Mouse (Mus musculus) liver, adult 2 months (tissue): ENCODE measurements around the gene Pnma3. TPM values are rescaled to one million over a fixed set of nuclear protein-coding genes. Genes with fewer than 3 reads are reported as not detected.
"Not testable (repeated sequence)": the region's sequence is repeated elsewhere in the genome, so short reads cannot be mapped to it uniquely, and the experiment has no call there.

Experiments
- DNase-seq: peaks from one replicate; pipeline ENCODE4 v3.0.0-alpha.2; 2011; ENCODE audit warnings: low read depth, low spot score; ENCODE audit errors: extremely low read depth
- H3K27ac ChIP-seq: fragments of 200-500 bp; replicated peaks from 2 replicates; pipeline ENCODE4 v1.5.1; 2012; ENCODE audit warnings: low read depth, mild to moderate bottlenecking, control low read depth, inconsistent platforms, low read length; ENCODE audit not compliant: insufficient read depth
- H3K27me3 ChIP-seq: fragments of 200-500 bp; 2 replicates; pipeline ENCODE4 v1.6.1; 2012; ENCODE audit warnings: mild to moderate bottlenecking, moderate library complexity, low read length, inconsistent platforms; ENCODE audit not compliant: control insufficient read depth, insufficient read depth
- H3K36me3 ChIP-seq: fragments of 200-500 bp; 2 replicates; pipeline ENCODE4 v1.6.1; 2012; ENCODE audit warnings: low read length, inconsistent platforms; ENCODE audit not compliant: control insufficient read depth, insufficient read depth
- H3K4me1 ChIP-seq: fragments of 200-500 bp; 2 replicates; pipeline ENCODE4 v1.6.1; 2011; ENCODE audit warnings: low read length; ENCODE audit not compliant: control insufficient read depth, insufficient read depth
- H3K4me3 ChIP-seq: fragments of 200-500 bp; 2 replicates; pipeline ENCODE4 v1.5.1; 2011; ENCODE audit warnings: low read depth, mild to moderate bottlenecking, control low read depth, low read length, moderate library complexity; ENCODE audit not compliant: insufficient read depth
- H3K79me2 ChIP-seq: fragments of 200-500 bp; 2 replicates; pipeline ENCODE4 v1.6.1; 2012; ENCODE audit warnings: inconsistent platforms, mild to moderate bottlenecking, low read length, moderate library complexity; ENCODE audit not compliant: control insufficient read depth, insufficient read depth
- H3K9ac ChIP-seq: fragments of 200-500 bp; 2 replicates; pipeline ENCODE4 v1.6.1; 2012; ENCODE audit warnings: low read depth, mild to moderate bottlenecking, control low read depth, inconsistent platforms, low read length
- CTCF ChIP-seq: fragments of 200-500 bp; IDR thresholded peaks from 2 replicates; pipeline ENCODE4 v1.5.1; 2011; ENCODE audit warnings: low read depth, low read length, control low read depth
- POLR2A ChIP-seq: fragments of 200-500 bp; IDR thresholded peaks from 2 replicates; pipeline ENCODE4 v1.6.1; 2011; ENCODE audit warnings: low read length, control low read depth; ENCODE audit not compliant: insufficient read depth; ENCODE audit errors: extremely low read depth
- WGBS: fragments of 180-500 bp; shearing (Covaris S2); methylation state at CpG from one replicate; pipeline ENCODE4 v1.1.7; 2018; 5-methylcytosine and 5-hydroxymethylcytosine counted together
- polyA plus RNA-seq: library from polyadenylated mRNA; depleted of rRNA; stranded (reverse); fragments of >200 nt; gene quantifications from 2 replicates; pipeline ENCODE4 v1.2.3, GENCODE M21; 2012; rRNA removed
- total RNA-seq: library from RNA; depleted of rRNA; stranded (reverse); fragments of >200 nt; gene quantifications from 2 replicates; pipeline ENCODE4 v1.2.3, GENCODE M21; 2014; rRNA removed

Pnma3 gene
- total and polyA plus RNA-seq, 2 experiments, result not detected

DNA sequence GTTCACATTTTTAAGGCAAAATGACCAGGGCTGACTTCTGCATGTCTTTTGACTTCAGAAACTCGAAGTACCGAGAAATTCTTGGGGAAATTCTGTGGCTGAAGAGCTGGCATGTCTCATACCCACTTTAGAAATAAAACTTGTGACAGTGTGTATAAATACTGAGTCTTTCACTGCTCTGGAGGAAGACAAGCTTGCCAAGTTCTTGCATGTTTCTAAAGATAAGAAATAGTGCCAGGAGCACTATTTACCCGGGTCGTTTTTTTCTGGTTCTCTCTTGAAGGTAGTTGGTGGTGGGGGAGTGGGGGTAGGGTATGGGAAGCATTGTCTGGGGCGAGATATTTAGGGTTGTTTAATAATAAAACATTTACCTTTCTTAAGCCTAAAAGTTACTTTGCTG, 2.3 kb upstream of the Pnma3 start:
- no peak for DNase-seq
- H3K36me3 ChIP-seq, result no peaks in the 10 kb centered on the region
- no peak for TF ChIP-seq CTCF
- no peak for TF ChIP-seq POLR2A
- no peaks in the 10 kb centered on the region for H3K27me3 ChIP-seq
- 52% methylated on average over 5 of the region's 5 CpGs for WGBS
- no peaks in the 10 kb centered on the region for H3K4me1 ChIP-seq
- no peak overlapping the region for H3K4me3 ChIP-seq
- H3K27ac ChIP-seq, result no peak overlapping the region
- no peak overlapping the region for H3K9ac ChIP-seq
- no peaks in the 10 kb centered on the region for H3K79me2 ChIP-seq

DNA sequence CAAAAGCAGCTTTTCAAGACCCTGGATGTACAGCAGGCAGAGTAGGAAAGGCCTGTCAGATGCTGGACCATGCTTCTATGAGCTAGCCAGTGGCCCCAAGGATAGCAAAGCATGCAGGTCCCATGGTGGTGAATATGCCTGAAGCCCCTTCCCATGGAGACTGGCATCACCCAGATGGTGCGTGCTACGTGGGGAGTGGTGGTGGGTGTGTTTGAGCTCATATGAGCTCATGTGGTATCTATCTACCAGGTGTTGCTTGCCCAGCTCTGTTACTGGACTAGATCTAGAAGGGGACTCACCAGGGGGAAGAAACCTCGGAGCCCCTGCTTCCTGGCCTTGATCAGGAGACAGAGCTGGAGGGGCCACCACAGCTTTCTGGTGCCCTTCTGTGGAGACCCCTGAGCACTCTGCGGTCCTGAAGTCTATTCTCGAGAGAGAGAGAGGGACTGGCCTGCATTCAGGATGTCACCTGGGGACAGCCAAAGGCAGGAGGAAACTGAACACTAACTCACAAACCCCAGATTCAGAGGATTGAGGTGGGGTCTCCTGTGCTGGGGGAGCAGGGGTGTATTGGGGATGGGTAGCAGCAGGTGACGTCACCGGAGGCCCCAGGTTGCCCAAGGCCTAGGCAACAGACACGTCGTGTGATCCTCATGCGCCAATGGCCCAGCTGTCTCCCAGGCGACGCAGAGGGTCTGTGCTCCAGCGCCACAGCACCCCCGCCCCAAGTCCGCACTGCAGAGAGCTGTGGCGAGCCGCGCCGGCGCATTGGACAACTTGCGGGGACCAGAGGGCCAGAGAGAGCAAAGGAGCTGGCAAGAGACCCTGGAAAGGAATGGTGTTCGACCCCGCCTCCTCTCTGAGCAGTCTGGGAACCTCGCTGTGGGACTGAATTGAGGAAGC, 824 bp upstream of the Pnma3 start:
- no peak overlapping the region for H3K4me3 ChIP-seq
- H3K4me1 ChIP-seq, result no peaks in the 10 kb centered on the region
- no peaks in the 10 kb centered on the region for H3K36me3 ChIP-seq
- DNase-seq, result no peak
- TF ChIP-seq CTCF (no peak), POLR2A (no peak)
- no peak overlapping the region for H3K9ac ChIP-seq
- H3K79me2 ChIP-seq, result no peaks in the 10 kb centered on the region
- no peaks in the 10 kb centered on the region for H3K27me3 ChIP-seq
- H3K27ac ChIP-seq, result no peak overlapping the region
- 44% methylated on average over 24 of the region's 24 CpGs for WGBS

- not testable (repeated sequence) for H3K9ac ChIP-seq, H3K4me3 ChIP-seq, DNase-seq, H3K4me1 ChIP-seq, H3K27me3 ChIP-seq, H3K36me3 ChIP-seq, H3K27ac ChIP-seq, H3K79me2 ChIP-seq
- WGBS, result 40% methylated on average over 2 of the region's 5 CpGs
Observed at GRCm38 (mm10) chrX:73066765-73067312, 2.3 kb downstream of the Pnma3 start.

DNA sequence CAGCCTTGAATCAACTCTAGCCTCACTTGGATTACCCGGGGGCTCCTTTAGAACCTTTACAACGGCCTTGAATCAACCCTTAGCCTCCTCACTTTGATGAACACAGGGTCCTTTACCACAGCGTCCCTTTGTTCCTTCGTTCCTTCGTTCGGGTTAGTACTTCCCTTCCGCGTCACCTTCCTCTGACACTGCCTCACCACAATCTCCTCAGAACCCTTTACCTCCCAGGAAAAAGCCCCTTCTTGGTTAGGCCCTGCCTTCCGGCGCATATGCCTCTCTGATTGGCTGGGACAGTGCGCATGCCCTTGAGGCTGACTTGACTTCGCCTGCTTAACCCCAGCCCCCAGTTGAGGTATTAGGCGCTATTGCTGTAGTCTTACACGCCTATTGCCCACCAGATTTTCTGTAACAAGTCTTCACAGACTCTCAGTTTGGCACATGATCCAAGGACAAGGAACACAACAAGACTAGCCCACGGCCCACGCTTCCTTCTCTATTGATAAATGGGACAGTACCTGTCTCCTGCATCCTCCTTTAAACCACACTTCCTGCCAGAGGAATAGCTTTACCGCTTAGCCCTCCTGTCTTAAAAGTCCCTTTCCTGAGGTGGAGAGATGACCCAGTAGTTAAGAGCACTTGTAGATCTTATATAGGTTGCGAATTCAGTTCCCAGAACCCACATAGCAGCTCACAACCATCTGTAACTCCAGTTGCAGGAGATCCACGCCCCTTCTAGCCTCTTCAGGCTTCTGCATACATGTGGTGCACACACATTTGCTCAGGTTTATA, 17.9 kb downstream of the Pnma3 start, which contains the start of gene Xlr4a:
TSS of gene Xlr4a (minus strand) at position 212 of the 789 bp plus-strand sequence.
- H3K27ac ChIP-seq, H3K4me1 ChIP-seq, H3K36me3 ChIP-seq, H3K4me3 ChIP-seq, H3K27me3 ChIP-seq, DNase-seq, H3K79me2 ChIP-seq, H3K9ac ChIP-seq: not testable (repeated sequence)
- 77% methylated on average over 19 of the region's 19 CpGs for WGBS

DNA sequence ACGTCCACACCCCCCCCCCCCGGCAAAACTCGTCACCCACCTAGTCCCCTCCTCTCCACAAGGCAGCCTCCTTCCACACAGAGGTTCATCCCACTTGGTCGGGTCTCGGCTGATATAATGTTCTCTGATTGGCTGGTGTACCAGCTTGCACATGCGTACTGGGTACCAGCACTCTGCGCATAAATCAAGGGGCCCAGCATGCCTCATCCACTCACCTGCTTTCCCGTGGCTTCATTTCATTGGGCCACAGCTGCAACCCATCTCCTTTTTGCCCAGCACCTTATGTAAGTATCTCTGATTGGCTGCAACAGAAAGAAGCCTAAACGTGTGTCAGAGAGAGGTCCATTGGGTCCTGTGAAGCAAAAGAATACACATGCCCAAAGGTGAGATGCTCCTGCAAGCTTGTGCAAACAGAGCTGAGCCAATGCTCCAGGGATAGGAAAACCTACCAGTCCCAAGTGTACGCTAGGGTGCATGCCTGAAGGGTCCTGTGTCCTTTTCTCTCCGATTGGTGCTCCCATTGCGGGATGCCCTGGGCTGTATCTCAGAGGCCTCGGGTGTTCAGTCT, 32.4 kb downstream of the Pnma3 start, which contains the start of gene Xlr3a:
TSS of gene Xlr3a (minus strand) at position 155 of the 568 bp plus-strand sequence.
- H3K4me3 ChIP-seq, result not testable (repeated sequence)

DNA sequence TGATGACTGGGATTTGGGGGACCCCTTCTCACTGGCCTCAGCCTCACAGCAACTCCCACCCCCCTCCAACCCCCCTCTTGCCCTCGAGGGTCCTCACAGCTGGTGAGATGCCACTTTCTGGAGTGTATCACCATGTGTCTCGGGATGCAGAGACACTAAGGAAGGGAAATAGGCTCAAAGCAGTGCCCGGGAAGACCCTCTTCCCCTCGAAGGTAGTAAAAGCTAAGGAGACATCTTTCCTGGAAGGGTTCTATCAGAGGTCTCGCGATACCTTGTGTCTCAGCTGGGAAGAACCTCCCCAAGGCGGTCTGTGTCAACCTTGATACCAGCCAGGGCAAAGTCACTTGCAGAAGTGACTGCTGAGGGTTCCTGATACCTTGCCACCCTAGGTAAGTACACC, 52.2 kb downstream of the Pnma3 start, which contains the start of gene Gm14685:
TSS of gene Gm14685 (plus strand) at position 301 of the 400 bp plus-strand sequence.
- H3K27ac ChIP-seq, DNase-seq, H3K27me3 ChIP-seq, H3K36me3 ChIP-seq, H3K79me2 ChIP-seq, H3K9ac ChIP-seq, H3K4me3 ChIP-seq, H3K4me1 ChIP-seq: not testable (repeated sequence)
- WGBS, result no CpG with 5 or more reads among the region's 7 CpGs

More for the DNA sequence above, 32.4 kb downstream of the Pnma3 start, which contains the start of gene Xlr3a:
- not testable (repeated sequence) for H3K27me3 ChIP-seq, H3K79me2 ChIP-seq, H3K4me1 ChIP-seq, H3K36me3 ChIP-seq, H3K9ac ChIP-seq, H3K27ac ChIP-seq
- 65% methylated on average over 13 of the region's 13 CpGs for WGBS
- peak; percentile 55 for DNase-seq

Other genes starting within 250 kb of the Pnma3 start
- 0.09 and 0.20 TPM in 2 replicates for gene Gabrq, start 239.6 kb upstream of the Pnma3 start, total RNA-seq
- 0.02 TPM in 1 of 2 replicates, not detected in the other for gene Gabrq, start 239.6 kb upstream of the Pnma3 start, polyA plus RNA-seq
- 14.6 and 19.4 TPM in 2 replicates for gene Cetn2, start 146.4 kb upstream of the Pnma3 start, total RNA-seq
- gene Cetn2, start 146.4 kb upstream of the Pnma3 start, polyA plus RNA-seq, result 3.2 and 3.9 TPM in 2 replicates
- 26.0 and 35.0 TPM in 2 replicates for gene Nsdhl, start 146.2 kb upstream of the Pnma3 start, total RNA-seq
- 51.8 and 61.0 TPM in 2 replicates for gene Nsdhl, start 146.2 kb upstream of the Pnma3 start, polyA plus RNA-seq
- 0.13 and 0.18 TPM in 2 replicates for gene Zfp185, start 77.4 kb upstream of the Pnma3 start, total RNA-seq
- 0.07 and 0.15 TPM in 2 replicates for gene Zfp185, start 77.4 kb upstream of the Pnma3 start, polyA plus RNA-seq
- gene Pnma5, start 27.7 kb upstream of the Pnma3 start, total RNA-seq, result not detected in 2 replicates
- gene Pnma5, start 27.7 kb upstream of the Pnma3 start, polyA plus RNA-seq, result not detected in 2 replicates
- gene Xlr4a, start 17.7 kb downstream of the Pnma3 start, total RNA-seq, result 0.37 and 1.1 TPM in 2 replicates
- not detected in 2 replicates for gene Xlr4a, start 17.7 kb downstream of the Pnma3 start, polyA plus RNA-seq
- 5.8 and 8.3 TPM in 2 replicates for gene Xlr3a, start 32.3 kb downstream of the Pnma3 start, total RNA-seq
- 1.4 TPM in 1 of 2 replicates, not detected in the other for gene Xlr3a, start 32.3 kb downstream of the Pnma3 start, polyA plus RNA-seq
- gene Gm14685, start 52.3 kb downstream of the Pnma3 start, total RNA-seq, result 0.13 TPM in 1 of 2 replicates, not detected in the other
- not detected in 2 replicates for gene Gm14685, start 52.3 kb downstream of the Pnma3 start, polyA plus RNA-seq
- not detected in 2 replicates for gene Xlr5b, start 84.0 kb downstream of the Pnma3 start, total RNA-seq
- not detected in 2 replicates for gene Xlr5b, start 84.0 kb downstream of the Pnma3 start, polyA plus RNA-seq
- gene DXBay18, start 84.7 kb downstream of the Pnma3 start, total RNA-seq, result not detected in 2 replicates
- gene DXBay18, start 84.7 kb downstream of the Pnma3 start, polyA plus RNA-seq, result not detected in 2 replicates
- not detected in 2 replicates for gene Spin2d, start 112.2 kb downstream of the Pnma3 start, total RNA-seq
- not detected in 2 replicates for gene Spin2d, start 112.2 kb downstream of the Pnma3 start, polyA plus RNA-seq
- 0.54 TPM in 1 of 2 replicates, not detected in the other for gene Xlr3b, start 127.4 kb downstream of the Pnma3 start, total RNA-seq
- not detected in 2 replicates for gene Xlr3b, start 127.4 kb downstream of the Pnma3 start, polyA plus RNA-seq
- gene Xlr4b, start 149.5 kb downstream of the Pnma3 start, total RNA-seq, result 0.27 TPM in 1 of 2 replicates, not detected in the other
- gene Xlr4b, start 149.5 kb downstream of the Pnma3 start, polyA plus RNA-seq, result 0.07 TPM in 1 of 2 replicates, not detected in the other
- 3.2 and 3.6 TPM in 2 replicates for gene F8a, start 163.5 kb downstream of the Pnma3 start, total RNA-seq
- 7.1 and 8.0 TPM in 2 replicates for gene F8a, start 163.5 kb downstream of the Pnma3 start, polyA plus RNA-seq
- 0.28 and 0.40 TPM in 2 replicates for gene Xlr4c, start 178.3 kb downstream of the Pnma3 start, total RNA-seq
- not detected in 2 replicates for gene Xlr4c, start 178.3 kb downstream of the Pnma3 start, polyA plus RNA-seq
- not detected in 2 replicates for gene Xlr3c, start 200.6 kb downstream of the Pnma3 start, total RNA-seq
- not detected in 2 replicates for gene Xlr3c, start 200.6 kb downstream of the Pnma3 start, polyA plus RNA-seq
- gene Xlr5a, start 228.2 kb downstream of the Pnma3 start, total RNA-seq, result not detected in 2 replicates
- not detected in 2 replicates for gene Xlr5a, start 228.2 kb downstream of the Pnma3 start, polyA plus RNA-seq
- gene Xlr5c, start 228.2 kb downstream of the Pnma3 start, total RNA-seq, result not detected in 2 replicates
- not detected in 2 replicates for gene Xlr5c, start 228.2 kb downstream of the Pnma3 start, polyA plus RNA-seq